Mouse (Mus musculus) left cerebral cortex, adult 8-10 months (tissue): ENCODE data around the gene Sec22b. TPM values are rescaled to one million over a fixed set of nuclear protein-coding genes. Genes with fewer than 3 reads are reported as not detected.

Experiments
- DNase-seq, 2 experiments: peaks; one replicate each; pipeline ENCODE4 v3.0.0; 2022; ENCODE audit warnings: low spot score in 2 of 2
- total RNA-seq, 4 experiments: library from RNA; stranded (reverse); gene quantifications; 2 replicates each; pipeline ENCODE4 v1.2.4; 2022

Sec22b gene
- total RNA-seq, 4 experiments from 2014 or later: 79.2 to 84.7 (median 83.5) TPM

GRCm38 (mm10) chr3:97901586-97901985 is 596 bp downstream of the Sec22b start:
- no peak for DNase-seq

- no peak for DNase-seq
These were observed 8.7 kb downstream of the Sec22b start for GRCm38 (mm10) chr3:97909737-97910136.

GRCm38 (mm10) chr3:97911093-97911492 is 10.1 kb downstream of the Sec22b start:
- DNase-seq: no peak

- no peak for DNase-seq
These were observed 14.1 kb downstream of the Sec22b start for GRCm38 (mm10) chr3:97915081-97915480.

- no peak for DNase-seq
These were observed 18.0 kb downstream of the Sec22b start for GRCm38 (mm10) chr3:97918885-97919550.

- DNase-seq: peak in 1 of 2 experiments; percentile 48
These were observed 24.3 kb downstream of the Sec22b start for GRCm38 (mm10) chr3:97925246-97925645.

GRCm38 (mm10) chr3:97927322-97927721 is 26.3 kb downstream of the Sec22b start:
- DNase-seq: no peak

GRCm38 (mm10) chr3:97928968-97929858 is 28.2 kb downstream of the Sec22b start:
- peak; percentile 46 for DNase-seq

- DNase-seq: no peak
These were observed 29.3 kb downstream of the Sec22b start for GRCm38 (mm10) chr3:97930141-97930786.

GRCm38 (mm10) chr3:97930787-97931158 is 29.8 kb downstream of the Sec22b start:
- DNase-seq: no peak

- DNase-seq: peak in 1 of 2 experiments; percentile 67
These were observed 30.4 kb downstream of the Sec22b start for GRCm38 (mm10) chr3:97931310-97931885.

GRCm38 (mm10) chr3:97932131-97932530 is 31.1 kb downstream of the Sec22b start:
- no peak for DNase-seq

GRCm38 (mm10) chr3:97932771-97933170 is 31.8 kb downstream of the Sec22b start:
- no peak for DNase-seq

- DNase-seq: no peak
These were observed 32.3 kb downstream of the Sec22b start for GRCm38 (mm10) chr3:97933251-97933650.

GRCm38 (mm10) chr3:97933811-97934210 is 32.8 kb downstream of the Sec22b start:
- no peak for DNase-seq

GRCm38 (mm10) chr3:97934331-97935300 is 33.6 kb downstream of the Sec22b start:
- DNase-seq: no peak

- no peak for DNase-seq
These were observed 36.3 kb downstream of the Sec22b start for GRCm38 (mm10) chr3:97937068-97937944.

GRCm38 (mm10) chr3:97937945-97938266 is 36.9 kb downstream of the Sec22b start:
- DNase-seq: no peak

GRCm38 (mm10) chr3:97938814-97939526 is 38.0 kb downstream of the Sec22b start:
- no peak for DNase-seq
